Mouse (Mus musculus) heart, postnatal 36 days (tissue): Measurements from ENCODE around the gene S100a4. TPM values are rescaled to one million over a fixed set of nuclear protein-coding genes. Genes with fewer than 3 reads are reported as not detected.

Source experiments
- DNase-seq, 2 experiments: peaks; one replicate each; pipeline ENCODE4 v3.0.0; 2021 to 2022
- intact Hi-C: fragments of 180-260 bp; cut with DNase I; formaldehyde crosslinking; loops from one replicate; pipeline ENCODE4 v1.15.1; 2025
- total RNA-seq, 2 experiments: library from RNA; stranded (reverse); gene quantifications; 2 replicates each; pipeline ENCODE4 v1.2.3; 2021

Gene S100a4
- total RNA-seq: 10 to 100 TPM; 10.1 to 14.2 TPM

DNA sequence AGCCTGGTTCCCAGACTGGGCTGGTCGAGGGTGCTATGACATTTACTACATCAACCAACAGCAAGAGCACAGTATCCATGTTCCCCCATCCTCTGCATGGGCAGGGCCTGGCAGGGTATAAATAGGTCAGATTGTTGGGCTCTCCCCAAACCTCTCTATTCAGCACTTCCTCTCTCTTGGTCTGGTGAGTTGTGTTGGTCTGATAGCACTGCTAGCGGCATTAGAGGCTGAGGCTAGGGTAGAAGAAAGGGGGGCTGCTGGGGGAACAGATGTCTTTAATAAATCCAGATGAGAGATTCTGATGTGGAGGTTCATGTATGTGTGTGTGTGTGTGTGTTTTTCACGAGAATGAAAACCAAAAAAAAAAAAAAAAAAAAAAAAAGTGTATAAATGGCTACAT lies at the start of gene S100a4:
TSS of gene S100a4 (plus strand) at position 149 of the 400 bp plus-strand sequence.
- DNase-seq: no peak
- intact Hi-C loops: no loop called here

DNA sequence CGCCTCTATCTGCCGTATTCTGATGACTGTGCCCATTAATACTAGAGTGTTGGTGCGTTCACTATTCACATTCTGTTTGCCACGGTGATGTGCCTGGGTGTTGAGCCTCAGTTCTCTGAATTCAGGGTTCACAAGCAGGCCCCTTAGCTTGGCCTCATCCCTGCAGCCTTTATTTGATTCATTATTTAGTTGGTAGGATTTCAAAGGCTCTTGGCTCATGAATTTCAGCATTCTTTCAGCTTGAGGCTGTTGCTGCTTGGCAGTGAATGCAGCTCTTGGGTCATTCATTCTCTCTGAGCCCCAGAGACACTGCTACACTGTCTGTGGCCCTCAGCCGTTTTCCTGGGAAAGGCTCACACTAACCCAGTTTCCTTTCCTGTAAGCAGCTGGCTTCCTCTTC lies 47.6 kb upstream of the S100a4 start:
- no peak for DNase-seq
- intact Hi-C loops: no loop called here

DNA sequence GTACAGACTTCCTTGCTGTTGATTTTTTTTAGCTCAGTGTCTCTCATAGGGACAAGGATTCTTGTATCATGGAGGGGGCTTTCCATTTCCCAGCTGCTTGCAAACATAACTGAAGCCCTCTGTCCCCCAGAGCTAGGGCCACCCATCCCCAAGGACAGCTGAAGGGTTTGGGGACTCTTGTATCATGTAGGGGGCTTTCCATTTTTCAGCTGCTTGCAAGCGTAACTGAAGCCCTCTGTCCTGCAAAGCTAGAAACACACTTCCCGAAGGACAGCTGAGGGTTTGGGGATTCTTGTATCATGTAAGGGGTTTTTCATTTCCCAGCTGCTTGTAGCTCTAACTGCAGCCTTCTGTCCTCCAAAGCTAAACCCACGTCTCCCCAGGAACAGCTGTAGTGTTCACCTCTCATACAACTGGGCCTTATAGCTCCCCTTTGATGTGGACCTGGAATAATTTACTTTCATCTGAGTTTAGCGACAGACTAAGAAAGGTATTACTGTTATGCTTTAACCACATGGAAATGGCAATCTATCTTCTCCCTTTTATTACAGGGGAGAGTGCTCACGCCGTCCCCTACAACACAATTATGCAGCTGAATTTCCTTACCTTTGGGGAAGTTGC lies 43.5 kb upstream of the S100a4 start, which contains the start of gene S100a3:
TSS of gene S100a3 (plus strand) at position 571 of the 621 bp plus-strand sequence.
- intact Hi-C loops: no loop called here
- DNase-seq: no peak

DNA sequence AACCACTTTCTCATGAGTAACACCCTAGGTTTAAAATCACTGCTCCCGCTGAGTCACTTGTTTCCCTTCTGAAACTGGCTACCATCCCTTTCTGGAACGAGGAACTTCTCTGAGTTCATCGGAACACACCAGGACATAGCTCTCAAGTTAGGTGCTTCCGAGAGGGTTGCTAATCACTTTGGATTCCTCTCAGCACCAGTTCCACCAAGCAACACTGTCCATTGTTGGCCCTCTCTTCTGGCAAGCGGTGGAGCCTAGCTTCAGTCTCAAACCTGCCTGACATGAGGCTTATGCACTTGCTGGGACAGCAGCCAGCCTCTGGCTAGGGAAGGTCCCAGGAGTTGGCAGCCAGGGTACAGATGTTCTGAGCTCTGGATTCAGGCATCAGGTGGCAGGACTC lies 28.9 kb upstream of the S100a4 start:
- intact Hi-C loops: no loop called here

DNA sequence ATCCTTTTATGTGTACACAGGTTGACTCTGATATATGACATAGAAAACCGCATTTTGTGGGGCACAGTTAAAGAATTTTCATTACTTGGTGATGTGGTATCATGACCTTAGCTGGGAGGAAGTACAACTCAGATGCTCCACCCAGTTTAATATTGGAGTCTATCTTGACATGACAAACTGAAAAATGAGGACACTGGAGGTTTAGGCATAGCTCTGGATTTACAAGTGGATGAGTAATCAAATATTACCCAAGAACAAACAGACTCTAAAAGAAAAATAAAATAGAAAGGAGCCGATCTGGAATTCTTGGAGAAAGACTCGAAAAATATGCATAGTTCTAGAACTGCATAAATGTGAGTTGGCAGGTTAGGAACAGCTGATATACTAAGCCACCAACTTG lies 28.3 kb upstream of the S100a4 start:
- no peak for DNase-seq
- intact Hi-C loops: no loop called here

More for the DNA sequence above, 28.9 kb upstream of the S100a4 start:
- peak; percentile 38 to 57 for DNase-seq

DNA sequence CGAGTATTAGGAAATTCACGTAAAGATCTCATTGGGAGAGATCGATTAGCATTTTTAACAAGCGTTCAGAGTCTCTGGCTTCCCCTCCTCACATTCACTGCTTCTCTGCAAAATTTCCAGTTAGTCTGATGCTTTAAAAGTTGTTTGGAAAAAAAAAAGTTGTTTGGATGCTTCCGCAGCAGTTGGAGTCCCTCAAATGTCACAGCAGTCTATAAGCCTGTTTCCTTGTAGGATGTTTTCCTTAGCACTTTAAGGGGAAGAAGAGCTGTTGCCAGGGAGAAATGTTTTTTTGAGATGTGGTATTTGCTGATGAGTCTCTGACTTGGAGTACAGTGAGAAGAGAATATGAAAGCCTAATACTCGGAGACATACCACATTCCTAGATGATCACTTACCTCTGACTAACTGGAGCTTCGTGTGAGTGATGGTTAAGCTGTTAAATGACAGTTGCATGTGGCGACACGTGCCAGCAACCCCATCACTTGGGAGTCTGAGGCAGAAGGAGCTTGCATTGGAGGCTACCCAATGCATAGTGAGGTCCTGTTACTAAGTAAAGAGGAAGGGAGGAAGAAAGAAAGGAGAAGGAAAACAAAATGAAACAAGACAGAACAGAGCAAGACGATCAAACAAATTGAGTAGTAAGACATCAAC lies 27.1 kb upstream of the S100a4 start:
- intact Hi-C loops: no loop called here
- no peak for DNase-seq

DNA sequence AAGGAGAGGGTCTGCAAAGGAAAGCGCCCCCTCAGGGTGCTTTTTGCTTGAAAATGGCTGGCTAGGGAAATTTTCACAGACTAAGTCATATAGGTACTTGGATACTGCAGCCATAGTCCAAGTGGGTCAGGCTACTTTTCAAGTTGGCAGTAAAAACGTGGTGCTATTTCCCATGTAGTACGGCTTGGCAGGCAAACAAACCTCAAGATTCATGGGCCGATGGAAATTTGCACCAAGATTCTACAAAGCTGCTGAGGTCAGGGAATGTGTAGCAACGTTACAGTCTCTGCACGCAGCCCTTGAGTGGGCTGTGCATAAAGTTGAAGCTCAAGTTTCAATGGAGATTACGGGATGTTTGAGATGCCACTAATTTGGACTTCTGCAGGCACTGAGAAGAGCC lies 24.1 kb upstream of the S100a4 start:
- intact Hi-C loops: no loop called here
- DNase-seq: no peak

DNA sequence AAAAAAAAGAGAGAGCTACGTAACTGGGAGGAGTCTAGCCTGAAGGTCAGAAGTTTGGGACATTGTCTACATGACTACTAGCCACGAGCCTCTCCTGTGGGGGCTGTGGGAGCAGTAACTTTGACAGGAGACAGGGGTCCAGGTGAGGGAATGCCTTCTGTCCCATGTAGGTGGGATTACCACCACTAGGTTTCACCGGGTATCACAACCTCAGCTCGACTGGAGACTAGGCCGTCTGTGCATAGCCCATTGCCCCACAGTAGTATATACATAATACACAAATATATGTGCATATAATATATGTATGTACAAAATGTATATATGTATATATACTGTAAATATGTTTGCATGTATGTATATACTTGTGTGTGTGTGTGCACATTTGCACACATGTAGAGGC lies 22.4 kb upstream of the S100a4 start:
- intact Hi-C loops: loop anchor here (5.0 kb wide), 1 partner anchor 39 kb away; no protein-coding TSS in a partner anchor
- no peak for DNase-seq

DNA sequence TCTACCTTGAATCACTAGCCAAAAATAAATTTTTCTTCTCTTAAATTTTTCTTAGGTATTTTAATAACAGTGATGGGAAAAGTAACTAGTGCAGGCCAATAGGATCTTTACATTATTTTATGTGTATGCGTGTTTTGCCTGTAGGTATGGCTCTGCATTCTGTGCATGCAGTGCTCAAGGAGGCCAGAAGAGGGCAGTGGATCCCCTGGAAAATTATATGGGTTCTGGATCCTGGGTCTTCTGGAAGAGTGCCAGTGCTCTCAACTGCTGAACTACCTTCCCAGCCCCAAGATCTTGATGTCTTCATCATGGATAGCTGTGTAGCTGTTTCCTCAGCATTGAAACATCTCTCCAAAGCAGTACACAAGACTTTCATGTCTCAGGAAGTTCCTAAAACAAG lies 21.4 kb upstream of the S100a4 start:
- no peak for DNase-seq
- intact Hi-C loops: loop anchor here (5.0 kb wide), 1 partner anchor 40 kb away; no protein-coding TSS in a partner anchor

DNA sequence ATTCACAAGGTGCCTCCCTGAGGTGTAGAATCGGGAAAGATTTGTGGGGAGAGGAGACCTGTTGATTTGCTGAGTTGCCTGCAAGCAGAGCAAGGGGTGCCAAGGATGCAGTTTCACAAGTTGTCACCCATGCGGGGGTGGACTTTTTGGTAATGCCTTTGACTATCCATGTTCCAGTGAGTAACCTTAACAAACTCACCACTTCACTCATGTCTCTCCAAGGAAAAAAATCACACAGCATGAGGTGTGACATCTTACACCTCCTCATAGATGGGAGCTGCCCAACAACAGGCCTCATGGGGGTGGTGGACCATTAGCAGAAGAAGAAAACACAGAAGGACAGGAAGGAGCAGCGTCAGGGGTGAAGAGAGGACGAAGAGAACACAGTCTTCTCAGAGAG lies 21.0 kb upstream of the S100a4 start:
- intact Hi-C loops: loop anchor here (5.0 kb wide), 1 partner anchor 40 kb away; no protein-coding TSS in a partner anchor
- no peak for DNase-seq

DNA sequence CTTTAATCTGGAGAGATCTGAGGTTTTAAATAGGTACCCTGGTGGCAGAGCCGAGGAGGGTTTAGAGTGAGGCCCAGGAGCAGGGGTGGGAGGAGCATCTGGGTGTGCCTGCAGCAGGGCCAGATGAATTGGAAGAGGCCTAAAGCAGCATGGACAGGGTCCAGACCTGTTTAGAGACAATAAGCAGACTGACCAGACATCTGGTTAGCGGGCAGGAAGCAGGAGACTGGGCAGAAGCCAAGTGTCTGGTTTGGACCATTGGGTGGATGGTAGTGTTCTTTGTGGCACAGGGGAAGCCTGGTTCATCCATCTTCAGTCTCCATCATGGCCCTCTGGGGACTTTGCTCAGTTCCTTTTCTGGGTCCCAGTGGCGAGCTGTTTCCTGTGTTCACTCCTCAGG lies 19.7 kb upstream of the S100a4 start:
- peak; percentile 39 to 41 for DNase-seq
- intact Hi-C loops: loop anchor here (2.0 to 5.0 kb wide), 3 partner anchors 42 to 69 kb away; no protein-coding TSS in a partner anchor

DNA sequence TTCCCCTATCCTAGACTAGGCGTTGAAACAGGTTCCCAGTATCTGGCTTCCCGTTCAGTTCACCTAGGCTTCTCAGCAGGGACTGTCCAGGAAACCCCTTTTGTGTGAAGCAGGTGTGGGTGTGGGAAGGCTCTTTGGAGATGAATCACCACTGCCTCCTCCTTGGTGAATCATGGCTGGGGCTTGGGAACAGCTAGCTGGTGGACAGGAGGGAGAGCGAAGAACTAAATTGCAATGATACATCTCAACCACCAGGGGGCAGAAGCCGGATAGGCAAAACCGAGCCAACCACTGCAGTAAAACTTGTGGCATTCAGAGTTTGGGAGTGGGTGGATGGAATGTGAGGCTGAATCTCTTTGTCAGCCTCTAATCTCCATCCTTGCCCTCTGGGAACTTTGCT lies 18.0 kb upstream of the S100a4 start:
- intact Hi-C loops: loop anchor here (1.0 to 2.0 kb wide), 3 partner anchors 30 to 67 kb away; no protein-coding TSS in a partner anchor
- peak; percentile 60 to 75 for DNase-seq

DNA sequence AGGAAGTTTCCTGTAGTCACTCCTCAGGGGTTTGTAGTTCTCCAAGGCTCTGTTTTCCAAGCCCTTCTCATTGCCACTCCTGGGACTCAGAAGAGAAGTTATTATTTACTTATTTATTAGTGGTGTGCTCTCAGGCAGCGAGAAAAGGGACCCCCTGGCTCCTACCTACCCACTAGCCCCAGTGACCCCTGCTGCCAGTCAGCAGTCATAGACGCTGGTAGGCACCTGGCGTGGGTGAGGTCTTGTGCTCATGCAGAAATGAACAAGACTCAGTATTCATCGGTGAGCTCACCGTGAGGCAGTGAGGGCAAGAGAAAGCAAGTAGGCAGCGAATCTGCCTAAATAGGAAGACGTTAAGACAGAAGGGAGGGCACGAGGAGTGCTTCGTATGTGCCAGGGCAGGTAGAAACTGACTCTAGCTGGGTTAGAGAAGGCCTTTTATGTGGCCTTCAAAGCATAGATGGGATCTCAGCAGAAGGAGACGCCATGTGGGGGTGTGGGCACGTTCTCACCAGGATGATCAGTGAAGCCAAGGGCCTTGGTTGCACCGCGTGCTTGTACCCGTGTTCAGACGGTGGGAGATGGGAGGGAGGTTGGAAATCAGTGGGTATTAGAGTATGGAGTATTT lies 17.4 kb upstream of the S100a4 start:
- intact Hi-C loops: no loop called here
- DNase-seq: no peak

DNA sequence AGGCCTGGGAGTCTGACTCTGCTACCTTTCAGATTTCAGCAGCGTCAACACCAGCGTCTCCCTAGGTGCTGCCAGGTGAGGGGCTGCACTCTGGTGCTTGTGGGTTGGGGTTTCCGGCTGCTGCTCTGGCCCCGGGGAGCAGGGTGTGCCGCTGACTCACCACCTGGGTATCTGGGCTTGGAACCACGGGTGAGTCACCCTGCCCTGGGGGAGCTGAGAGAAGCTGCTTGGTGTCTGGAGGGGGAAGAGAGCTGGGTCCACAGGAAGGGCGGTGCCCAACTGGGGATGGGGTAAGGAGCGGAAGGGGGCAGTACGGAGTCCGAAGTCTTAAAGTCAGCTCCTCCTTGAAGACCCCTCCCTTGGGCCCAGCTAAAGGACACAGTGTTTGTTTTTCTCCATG lies 16.7 kb upstream of the S100a4 start:
- intact Hi-C loops: no loop called here
- DNase-seq: peak; percentile 68 to 75

DNA sequence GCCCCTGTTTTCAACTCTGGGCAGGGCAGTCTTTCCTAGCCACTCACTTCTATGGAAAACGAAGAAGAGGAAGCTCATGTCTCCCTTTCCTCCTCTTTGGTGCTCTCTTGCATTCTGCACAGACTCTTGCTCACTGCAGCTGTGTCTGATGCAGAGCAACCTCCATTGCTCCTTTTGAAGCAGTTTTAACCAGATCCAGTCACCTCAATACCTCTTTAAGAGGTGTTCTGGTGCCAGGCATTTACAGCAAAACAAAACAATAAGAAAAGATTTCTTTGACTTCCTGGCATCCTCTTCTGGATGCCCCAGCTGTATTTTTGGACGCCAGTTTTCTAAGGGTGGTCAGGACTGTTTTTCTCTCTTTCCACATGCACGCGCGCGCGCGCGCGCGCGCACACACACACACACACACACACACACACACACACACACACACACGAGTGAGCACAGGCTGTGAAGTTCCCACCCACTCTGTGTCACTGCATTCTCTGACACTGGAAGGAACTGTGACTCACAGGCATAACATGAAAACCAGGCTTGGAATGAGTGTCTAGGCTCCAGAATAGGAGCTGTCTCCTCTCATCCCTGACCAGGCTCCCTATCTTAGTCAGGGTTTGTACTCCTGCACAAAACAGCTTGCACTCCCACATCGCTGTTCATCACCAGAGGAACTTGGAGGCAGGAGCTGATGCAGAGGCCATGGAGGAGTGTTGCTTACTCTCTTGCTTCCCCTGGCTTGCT lies 16.0 kb upstream of the S100a4 start:
- DNase-seq: no peak

DNA sequence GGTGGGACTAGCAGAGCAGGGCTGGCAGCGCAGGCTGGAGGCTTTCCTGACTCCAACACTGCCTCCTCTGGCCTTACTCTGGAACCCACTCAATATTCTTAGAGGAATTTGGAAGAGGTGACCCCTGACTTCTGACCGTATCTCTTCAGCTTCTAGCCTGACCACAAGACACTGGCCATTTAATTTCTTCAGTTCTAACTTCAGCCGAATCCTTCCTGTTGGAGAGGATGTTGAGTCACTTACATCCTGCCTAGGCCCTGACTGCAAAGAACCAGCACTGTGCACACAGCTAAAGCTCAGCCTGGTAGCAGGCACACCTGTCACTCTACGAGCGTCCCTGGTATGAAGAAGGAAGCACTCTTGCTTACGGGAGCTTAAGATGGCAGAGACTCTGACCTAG lies 14.2 kb upstream of the S100a4 start:
- intact Hi-C loops: no loop called here

More for the DNA sequence above, 16.0 kb upstream of the S100a4 start:
- intact Hi-C loops: no loop called here

DNA sequence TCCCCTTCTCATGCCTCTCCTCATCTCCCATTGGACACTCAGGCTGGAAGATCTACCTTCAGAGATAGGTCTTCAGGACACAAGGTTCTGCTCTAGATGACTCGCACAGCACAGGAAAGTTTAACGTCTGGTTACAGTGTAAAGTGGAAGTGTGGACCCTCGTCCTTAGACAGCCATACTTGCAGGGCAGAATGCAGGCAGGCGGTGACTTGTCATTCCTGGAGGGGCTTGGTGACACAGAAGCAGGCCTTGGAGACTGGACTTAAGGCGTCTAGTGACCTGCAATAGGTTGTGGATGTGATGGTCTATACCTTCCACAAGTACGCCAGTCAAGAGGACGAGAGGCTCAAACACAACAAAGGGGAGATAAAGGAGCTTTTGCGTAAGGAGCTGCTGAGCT lies 13.6 kb upstream of the S100a4 start, which contains the start of gene S100a2:
TSS of gene S100a2 (plus strand) at position 301 of the 400 bp plus-strand sequence.
- no peak for DNase-seq
- intact Hi-C loops: no loop called here

More for the DNA sequence above, 14.2 kb upstream of the S100a4 start:
- no peak for DNase-seq

DNA sequence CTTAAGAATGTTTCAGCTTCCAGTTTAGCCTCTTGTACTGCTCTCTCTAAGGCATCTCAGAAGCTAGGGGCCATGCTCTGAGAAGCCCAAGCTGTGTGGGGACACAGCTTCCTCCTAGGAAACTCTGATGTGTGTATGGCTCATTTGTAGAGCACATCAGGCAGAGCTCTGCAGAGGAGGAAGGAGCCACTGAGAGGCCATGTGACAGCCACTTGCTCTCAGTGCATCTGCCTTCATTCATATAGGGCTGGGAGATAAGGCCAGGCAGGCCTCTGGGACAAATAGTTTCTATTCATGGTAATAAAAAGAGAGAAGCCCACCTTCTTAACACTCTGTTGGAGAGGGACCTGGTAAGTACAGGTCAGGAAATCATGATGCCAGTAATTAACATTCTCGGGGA lies 9.1 kb upstream of the S100a4 start:
- intact Hi-C loops: no loop called here
- no peak for DNase-seq

DNA sequence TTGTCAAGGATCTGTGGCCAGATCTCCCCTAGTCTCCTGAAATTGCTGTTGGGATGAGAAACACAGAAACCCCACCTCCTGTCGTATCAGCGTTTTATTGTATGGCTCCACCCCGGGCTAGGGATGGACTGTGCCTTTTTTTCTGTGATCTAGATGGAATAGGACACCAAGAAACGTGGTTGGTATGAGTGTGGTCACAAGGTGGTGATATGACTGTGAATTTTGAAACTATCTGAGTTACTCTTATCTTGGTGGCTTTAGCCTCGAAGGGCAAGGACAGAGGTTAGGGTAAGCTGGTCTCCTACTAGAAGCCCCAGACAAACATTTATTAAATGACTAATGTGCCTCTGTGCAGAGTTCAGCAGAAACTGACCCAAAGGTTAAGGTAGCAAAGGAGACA lies 8.0 kb upstream of the S100a4 start:
- no peak for DNase-seq

DNA sequence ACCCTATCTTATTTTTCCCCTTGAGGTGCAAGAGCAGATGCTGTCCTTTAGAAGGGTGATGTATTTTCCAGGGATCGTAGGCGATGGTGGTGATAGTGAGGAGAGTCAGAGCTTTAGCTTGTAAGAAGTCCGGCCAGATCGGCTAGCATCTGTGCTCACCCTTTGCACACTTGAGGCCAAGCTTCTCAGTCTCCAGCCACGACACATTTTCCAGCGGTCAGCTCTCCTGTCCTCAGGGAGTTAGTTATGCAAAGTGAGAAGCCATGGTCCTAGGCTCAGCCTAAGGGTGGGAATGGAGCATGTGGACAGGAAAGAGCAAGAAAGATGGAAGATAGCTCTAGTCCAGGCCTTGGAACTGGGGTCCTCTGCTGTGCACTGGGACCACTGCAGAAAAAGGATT lies 6.8 kb upstream of the S100a4 start:
- no peak for DNase-seq
- intact Hi-C loops: no loop called here

More for the DNA sequence above, 8.0 kb upstream of the S100a4 start:
- intact Hi-C loops: no loop called here

DNA sequence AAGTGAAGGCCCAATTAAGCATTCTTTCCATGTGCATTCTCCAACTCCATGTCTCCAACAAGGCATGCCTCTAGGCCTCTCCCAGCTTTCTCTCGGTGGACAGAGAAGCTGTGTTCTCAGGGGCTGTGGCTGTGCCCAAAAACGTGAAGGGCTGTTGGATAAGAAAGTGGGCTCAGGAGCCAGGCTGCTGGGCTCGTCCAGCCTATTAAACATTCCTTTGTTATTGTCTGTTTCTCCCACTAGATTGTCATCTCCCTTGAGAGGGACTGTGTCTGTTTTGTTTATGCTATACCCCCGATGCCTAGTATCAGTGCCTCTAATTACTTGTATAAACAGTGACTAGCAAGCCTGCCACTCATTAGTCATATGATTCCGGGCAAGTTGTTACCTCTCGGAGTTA lies 5.8 kb upstream of the S100a4 start:
- no peak for DNase-seq
- intact Hi-C loops: no loop called here
